In genomic region chr19:5567534-5568469, GRCm38 (mm10) we compare ENCODE assay signal across 8 mouse cellular contexts. TPM values are rescaled to one million over a fixed set of nuclear protein-coding genes. Genes with fewer than 3 reads are reported as not detected.
DNase-seq lines count a peak whose midpoint lies in the region; ATAC-seq lines count a peak whose summit lies in the region.

Gene Ap5b1, plus strand, starts transcription at chr19:5568025.

- peak within 1 kb of the TSS; percentile 97 for H3K4me3 ChIP-seq in brown adipose tissue, adult 24 weeks (ENCODE audit: insufficient read depth, low read depth, low read length)
- peak within 1 kb of the TSS; percentile 68 to 87 for H3K4me3 ChIP-seq in heart, embryonic 14.5 days (ENCODE audit: control insufficient read depth in 1 of 2, insufficient read depth in 1 of 2, low read depth in 1 of 2, low read length in 2 of 2)
- H3K4me3 ChIP-seq in liver, embryonic 13.5 days (replicated peaks): peak within 1 kb of the TSS; percentile 85
- peak within 1 kb of the TSS; percentile 77 for H3K4me3 ChIP-seq in stomach, embryonic 16.5 days (replicated peaks; ENCODE audit: low read length)

- peak; percentile 77 for ATAC-seq in heart, embryonic 14.5 days (ENCODE audit: insufficient number of reproducible peaks, insufficient read depth, low FRiP score, low read depth)
- ATAC-seq in liver, embryonic 13.5 days (ENCODE audit: low read depth): peak; percentile 85
- peak; percentile 89 for ATAC-seq in stomach, embryonic 16.5 days (ENCODE audit: insufficient read depth, low FRiP score)

- peak within 1 kb of the TSS; percentile 98 for H3K4me2 ChIP-seq in heart, embryonic 14.5 days (ENCODE audit: low read length)
- H3K4me2 ChIP-seq in liver, embryonic 13.5 days: peak within 1 kb of the TSS; percentile 99
- H3K4me2 ChIP-seq in stomach, embryonic 16.5 days (ENCODE audit: low read depth, low read length): peak within 1 kb of the TSS; percentile 97

- H3K27me3 ChIP-seq in heart, embryonic 14.5 days (ENCODE audit: control insufficient read depth, insufficient read depth, low read length): peaks cover 31% of the 10 kb centered on the region
- H3K27me3 ChIP-seq in liver, embryonic 13.5 days: peaks cover 44% of the 10 kb centered on the region
- no peaks in the 10 kb centered on the region for H3K27me3 ChIP-seq in stomach, embryonic 16.5 days (ENCODE audit: control insufficient read depth, insufficient read depth, low read length)

- H3K4me1 ChIP-seq in brown adipose tissue, adult 24 weeks (ENCODE audit: control insufficient read depth, insufficient read depth, insufficient read length, low read length): peaks cover 7% of the 10 kb centered on the region; the same call in 1 of the 2 replicates
- peaks cover 5 to 17% of the 10 kb centered on the region in 2 experiments; a peak in 3 of 4 replicates for H3K4me1 ChIP-seq in heart, embryonic 14.5 days (ENCODE audit: control insufficient read depth in 2 of 2, insufficient read depth in 2 of 2, low read length in 2 of 2)
- H3K4me1 ChIP-seq in liver, embryonic 13.5 days (replicated peaks): peaks cover 41% of the 10 kb centered on the region
- H3K4me1 ChIP-seq in stomach, embryonic 16.5 days (ENCODE audit: control insufficient read depth, insufficient read depth, low read length): peaks cover 15% of the 10 kb centered on the region; the same call in 1 of the 2 replicates

- H3K9me3 ChIP-seq in heart, embryonic 14.5 days (ENCODE audit: control insufficient read depth, low read length): no peaks in the 10 kb centered on the region
- no peaks in the 10 kb centered on the region for H3K9me3 ChIP-seq in liver, embryonic 13.5 days (replicated peaks)
- no peaks in the 10 kb centered on the region for H3K9me3 ChIP-seq in stomach, embryonic 16.5 days (replicated peaks; ENCODE audit: control insufficient read depth, low read length)

- peaks cover 18% of the 10 kb centered on the region for H3K36me3 ChIP-seq in heart, embryonic 14.5 days (ENCODE audit: control insufficient read depth, insufficient read depth, low read length)
- H3K36me3 ChIP-seq in liver, embryonic 13.5 days: peaks cover 25% of the 10 kb centered on the region
- 0 out of 2 replicates have a peak, but pooled peaks cover 9% of the 10 kb centered on the region for H3K36me3 ChIP-seq in stomach, embryonic 16.5 days (ENCODE audit: control insufficient read depth, insufficient read depth, low read length)

- WGBS in heart, embryonic 14.5 days: 1% methylated on average over 79 of the region's 102 CpGs
- under 1% methylated on average over 101 of the region's 102 CpGs for WGBS in liver, embryonic 13.5 days (ENCODE audit: insufficient replicate concordance)
- WGBS in stomach, embryonic 16.5 days: under 1% methylated on average over 99 of the region's 102 CpGs

- peak within 1 kb of the TSS; percentile 93 for H3K27ac ChIP-seq in brown adipose tissue, adult 24 weeks (replicated peaks; ENCODE audit: low read depth, low read length)
- H3K27ac ChIP-seq in heart, embryonic 14.5 days (replicated peaks in 1 of 2; ENCODE audit: control insufficient read depth in 1 of 2, insufficient read depth in 1 of 2, low read depth in 2 of 2, low read length in 2 of 2): peak within 1 kb of the TSS; percentile 78 to 82
- peak within 1 kb of the TSS; percentile 95 for H3K27ac ChIP-seq in liver, embryonic 13.5 days
- peak within 1 kb of the TSS; percentile 96 for H3K27ac ChIP-seq in stomach, embryonic 16.5 days (ENCODE audit: low read length)

- H3K9ac ChIP-seq in heart, embryonic 14.5 days (ENCODE audit: low read length): peak within 1 kb of the TSS; percentile 74
- peak within 1 kb of the TSS; percentile 91 for H3K9ac ChIP-seq in liver, embryonic 13.5 days
- H3K9ac ChIP-seq in stomach, embryonic 16.5 days (ENCODE audit: low read length): peak within 1 kb of the TSS; percentile 83

- peak; percentile 93 for DNase-seq in CD4-positive, CD25-positive, alpha-beta regulatory T cell, adult 2 months (ENCODE audit: low read depth, low spot score)
- peak; percentile 52 for DNase-seq in fibroblast of lung, adult 2 months (ENCODE audit: low read depth)
- DNase-seq in kidney, postnatal 14 days: peak; percentile 94
- peak; percentile 89 for DNase-seq in liver, embryonic 13.5 days
- peak; percentile 95 for DNase-seq in neural tube, embryonic 10.5 days (ENCODE audit: extremely low spot score, low spot score)

RNA-seq across cellular contexts. Expression of gene Ap5b1, which starts in this region (rescaled TPM):
- 1.3 and 2.1 TPM in 2 replicates for polyA plus RNA-seq in brown adipose tissue, adult 24 weeks (2012; ENCODE audit: insufficient read depth, insufficient read length, missing spikeins)
- 2.5 and 3.0 TPM in 2 replicates for polyA plus RNA-seq in heart, embryonic 14.5 days (2014; fragmentation: Nextera tagmentation; extraction: Ambion mirVana)
- 2.3 and 2.9 TPM in 2 replicates for polyA plus RNA-seq in liver, embryonic 13.5 days (2015; fragmentation: Nextera tagmentation; extraction: Ambion mirVana)
- polyA plus RNA-seq in stomach, embryonic 16.5 days (2015; fragmentation: Nextera tagmentation; extraction: Ambion mirVana): 7.4 and 7.8 TPM in 2 replicates

Comparison
In these comparisons a context has a peak if more than half of its experiments do, and no peak if none do; other contexts are left out.
1. Peak in every context shown above with its lines: DNase-seq, ATAC-seq, H3K4me3 ChIP-seq and H3K27ac ChIP-seq.